Mouse (Mus musculus) midbrain, embryonic 10.5 days (tissue): Measurements from ENCODE around the gene Serpina3a. TPM values are rescaled to one million over a fixed set of nuclear protein-coding genes. Genes with fewer than 3 reads are reported as not detected.

Source experiments
- DNase-seq: peaks from one replicate; pipeline ENCODE4 v3.0.0-alpha.2; 2017; ENCODE audit warnings: low spot score
- H3K27ac ChIP-seq: fragments of 300-500 bp; sonication (generic); replicated peaks from 2 replicates; pipeline ENCODE4 v1.5.1; 2016; ENCODE audit warnings: mild to moderate bottlenecking
- H3K27me3 ChIP-seq: fragments of 300-500 bp; sonication (generic); 2 replicates; pipeline ENCODE4 v1.6.1; 2016; ENCODE audit warnings: low read depth, mild to moderate bottlenecking; ENCODE audit not compliant: poor library complexity, severe bottlenecking
- H3K36me3 ChIP-seq: fragments of 300-500 bp; sonication (generic); 2 replicates; pipeline ENCODE4 v1.6.1; 2016; ENCODE audit warnings: mild to moderate bottlenecking, moderate library complexity
- H3K4me1 ChIP-seq: fragments of 300-500 bp; sonication (generic); 2 replicates; pipeline ENCODE4 v1.6.1; 2016
- H3K4me3 ChIP-seq: fragments of 300-500 bp; sonication (generic); 2 replicates; pipeline ENCODE4 v1.5.1; 2016; ENCODE audit warnings: mild to moderate bottlenecking, moderate library complexity
- H3K9me3 ChIP-seq: fragments of 300-500 bp; sonication (generic); replicated peaks from 2 replicates; pipeline ENCODE4 v1.6.1; 2016; ENCODE audit warnings: mild to moderate bottlenecking
- WGBS: fragments of 180-500 bp; shearing (Covaris S2); methylation state at CpG from one replicate; pipeline ENCODE4 v1.1.7; 2016; 5-methylcytosine and 5-hydroxymethylcytosine counted together
- polyA plus RNA-seq: library from polyadenylated mRNA; unstranded; fragments of >200 nt; fragmentation: Nextera tagmentation; extraction: Ambion mirVana; gene quantifications from 2 replicates; pipeline ENCODE4 v1.2.1, GENCODE M21; 2016

Serpina3a gene
- polyA plus RNA-seq, 1 experiment from 2014 or later = not detected

GRCm38 (mm10) chr12:104153041-104153645 lies 40.6 kb downstream of the Serpina3a start:
- Histone ChIP-seq H3K4me3 (no peak overlapping the region), H3K36me3 (no peaks in the 10 kb centered on the region), H3K4me1 (no peaks in the 10 kb centered on the region), H3K27ac (no peak overlapping the region), H3K9me3 (no peaks in the 10 kb centered on the region; the same call in 1 of the 2 replicates), H3K27me3 (no peaks in the 10 kb centered on the region)
- DNase-seq = peak; percentile 6
- 84% methylated on average over 3 of the region's 3 CpGs for WGBS

- Histone ChIP-seq H3K27ac (no peak within 1 kb of the TSS), H3K27me3 (no peaks in the 10 kb centered on the region), H3K4me1 (no peaks in the 10 kb centered on the region), H3K9me3 (no peaks in the 10 kb centered on the region; the same call in 1 of the 2 replicates), H3K36me3 (no peaks in the 10 kb centered on the region), H3K4me3 (no peak within 1 kb of the TSS)
- DNase-seq = peak; percentile 7
- 94% methylated on average over 2 of the region's 2 CpGs for WGBS
Measured at GRCm38 (mm10) chr12:104153656-104154055, 41.1 kb downstream of the Serpina3a start, which contains the start of gene Serpina3c. TSS of gene Serpina3c (minus strand) at chr12:104153870.

Other genes starting within 250 kb of the Serpina3a start
- not detected in 2 replicates for gene Serpina1a, start 249.2 kb upstream of the Serpina3a start, polyA plus RNA-seq
- gene Serpina1c, start 207.8 kb upstream of the Serpina3a start, polyA plus RNA-seq = not detected in 2 replicates
- not detected in 2 replicates for gene Serpina1e, start 153.7 kb upstream of the Serpina3a start, polyA plus RNA-seq
- not detected in 2 replicates for gene Serpina11, start 122.8 kb upstream of the Serpina3a start, polyA plus RNA-seq
- not detected in 2 replicates for gene Serpina9, start 99.0 kb upstream of the Serpina3a start, polyA plus RNA-seq
- gene Serpina12, start 68.3 kb upstream of the Serpina3a start, polyA plus RNA-seq = not detected in 2 replicates
- gene Serpina5, start 11.6 kb upstream of the Serpina3a start, polyA plus RNA-seq = not detected in 2 replicates
- gene Serpina3b, start 15.3 kb downstream of the Serpina3a start, polyA plus RNA-seq = not detected in 2 replicates
- gene Serpina3c, start 41.1 kb downstream of the Serpina3a start, polyA plus RNA-seq = not detected in 2 replicates
- gene Serpina3f, start 101.8 kb downstream of the Serpina3a start, polyA plus RNA-seq = 0.27 and 0.30 TPM in 2 replicates
- 0.25 TPM in 1 of 2 replicates, not detected in the other for gene Serpina3g, start 123.5 kb downstream of the Serpina3a start, polyA plus RNA-seq
- gene Serpina3i, start 150.4 kb downstream of the Serpina3a start, polyA plus RNA-seq = not detected in 2 replicates
- gene Serpina3j, start 201.8 kb downstream of the Serpina3a start, polyA plus RNA-seq = not detected in 2 replicates
- gene Serpina3k, start 225.8 kb downstream of the Serpina3a start, polyA plus RNA-seq = not detected in 2 replicates
- gene Serpina3m, start 225.8 kb downstream of the Serpina3a start, polyA plus RNA-seq = not detected in 2 replicates